Mouse (Mus musculus): ENCODE data around the gene Cyp4b1.
"Not testable (repeated sequence)": the region's sequence is repeated elsewhere in the genome, so short reads cannot be mapped to it uniquely, and the experiment has no call there.

Cyp4b1 gene

DNA sequence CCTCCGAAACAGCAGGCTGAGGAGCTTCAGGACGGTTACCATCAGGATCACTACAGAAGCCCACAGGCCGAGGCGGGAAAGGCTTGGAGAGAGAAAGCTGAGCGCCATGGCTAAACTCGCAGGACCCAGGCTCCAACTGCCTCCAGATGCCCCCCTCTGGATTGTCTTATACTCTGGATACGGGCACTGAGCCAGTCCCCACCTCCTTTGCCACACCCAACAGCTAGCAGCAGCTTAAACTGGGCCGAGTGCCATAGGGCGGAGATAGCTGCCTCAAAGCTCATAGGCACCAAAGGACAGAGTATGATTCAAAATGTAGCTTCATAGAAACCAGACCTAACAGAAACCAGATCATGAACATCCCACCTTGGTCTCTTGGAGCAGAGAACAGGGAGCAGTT, at the start of gene Cyp4b1:
TSS of gene Cyp4b1 (minus strand) at position 144 of the 400 bp plus-strand sequence.
- no peak for DNase-seq (ENCODE audit: low read depth, low spot score)

GRCm38 (mm10) chr4:115686299-115686698, 38.8 kb upstream of the Cyp4b1 start:
- DNase-seq (ENCODE audit: low read depth, low spot score), result no peak

- no peak for DNase-seq (ENCODE audit: low read depth, low spot score)
Measured at GRCm38 (mm10) chr4:115659190-115659589, 11.7 kb upstream of the Cyp4b1 start.

GRCm38 (mm10) chr4:115657867-115658249, 10.3 kb upstream of the Cyp4b1 start:
- no peak for DNase-seq (ENCODE audit: low read depth, low spot score)

GRCm38 (mm10) chr4:115657104-115657866, 9.8 kb upstream of the Cyp4b1 start:
- no peak for DNase-seq (ENCODE audit: low read depth, low spot score)

DNA sequence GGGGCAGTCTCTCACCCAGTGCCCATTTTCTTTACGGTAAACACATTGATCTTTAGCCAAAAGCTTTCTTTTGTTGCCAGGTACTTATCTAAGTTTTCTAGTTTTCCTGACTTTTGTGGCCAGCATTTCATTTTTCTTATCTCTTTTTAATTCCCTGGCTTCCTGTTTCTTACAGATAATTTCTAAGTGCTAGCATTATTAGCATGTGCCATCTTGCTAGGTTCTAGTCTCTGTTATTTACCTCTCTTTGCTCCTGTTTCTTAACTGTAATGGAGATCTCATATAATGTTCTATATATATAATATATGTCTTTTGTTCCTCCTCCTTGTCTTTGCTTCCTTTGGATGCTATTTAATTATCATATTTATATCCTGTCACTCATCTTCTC, 9.0 kb upstream of the Cyp4b1 start:
- DNase-seq (ENCODE audit: low read depth, low spot score), result not testable (repeated sequence)

- DNase-seq (ENCODE audit: low read depth, low spot score), result not testable (repeated sequence)
Measured at GRCm38 (mm10) chr4:115655841-115656534, 8.5 kb upstream of the Cyp4b1 start.

GRCm38 (mm10) chr4:115650866-115651265, 3.3 kb upstream of the Cyp4b1 start:
- DNase-seq (ENCODE audit: low read depth, low spot score), result no peak

DNA sequence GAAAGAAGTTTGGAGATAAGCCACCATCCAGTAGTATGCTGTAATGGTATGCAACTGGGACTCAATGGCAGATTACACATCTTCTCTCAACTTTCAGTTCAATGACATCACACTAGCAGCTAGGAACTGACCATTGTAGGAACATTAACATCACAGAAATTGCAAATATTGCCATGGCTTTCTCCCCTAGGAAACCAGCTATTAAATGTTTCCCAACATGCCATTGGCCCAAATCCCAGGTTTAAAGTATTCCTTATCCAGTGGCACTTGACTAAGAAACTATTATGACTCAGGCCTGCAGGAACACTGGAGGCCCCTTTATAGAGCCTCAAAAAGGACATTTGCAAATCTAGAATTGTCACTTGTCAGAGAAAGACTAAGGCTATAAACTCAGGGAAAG, 1.8 kb upstream of the Cyp4b1 start:
- no peak for DNase-seq (ENCODE audit: low read depth, low spot score)

DNA sequence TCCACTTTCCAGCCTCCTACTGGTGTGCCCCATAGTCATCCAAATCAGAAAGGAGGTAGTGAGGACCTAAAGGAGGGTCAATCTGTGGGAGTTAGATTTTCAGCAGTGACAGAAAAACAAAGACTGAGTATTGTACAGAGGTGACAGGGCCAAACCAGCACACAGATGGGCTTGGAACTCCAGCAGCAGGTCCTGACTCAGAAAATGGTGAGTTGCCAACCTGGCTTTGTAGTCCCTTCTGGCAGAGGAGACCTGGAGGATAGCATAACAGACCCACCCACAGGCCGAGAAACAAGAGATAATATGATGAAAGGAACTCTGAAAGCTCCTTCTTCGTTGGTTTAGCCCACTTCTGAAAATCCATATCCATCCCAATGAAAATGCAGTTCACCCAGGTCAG, 1.2 kb upstream of the Cyp4b1 start:
- no peak for DNase-seq (ENCODE audit: low read depth, low spot score)

DNA sequence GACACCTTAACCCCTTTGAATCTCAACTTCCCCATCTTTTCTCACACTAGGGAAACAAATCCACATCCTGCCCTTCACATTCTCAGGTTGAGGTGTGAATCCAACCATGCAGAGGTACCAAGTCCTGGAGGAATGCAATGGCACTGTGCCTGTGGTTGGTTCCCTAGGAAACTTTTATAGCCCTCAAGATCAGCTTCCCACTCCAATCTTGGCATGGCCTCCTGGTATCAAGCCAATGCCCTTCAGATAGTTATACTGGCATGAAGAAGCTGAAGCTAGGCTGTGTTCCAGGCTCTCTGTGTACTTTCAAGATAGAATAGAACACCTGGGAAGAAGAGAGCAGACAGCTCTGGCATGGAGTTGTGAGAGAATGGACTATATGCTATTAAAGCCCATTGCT, 2.2 kb downstream of the Cyp4b1 start:
- DNase-seq (ENCODE audit: low read depth, low spot score), result no peak

DNA sequence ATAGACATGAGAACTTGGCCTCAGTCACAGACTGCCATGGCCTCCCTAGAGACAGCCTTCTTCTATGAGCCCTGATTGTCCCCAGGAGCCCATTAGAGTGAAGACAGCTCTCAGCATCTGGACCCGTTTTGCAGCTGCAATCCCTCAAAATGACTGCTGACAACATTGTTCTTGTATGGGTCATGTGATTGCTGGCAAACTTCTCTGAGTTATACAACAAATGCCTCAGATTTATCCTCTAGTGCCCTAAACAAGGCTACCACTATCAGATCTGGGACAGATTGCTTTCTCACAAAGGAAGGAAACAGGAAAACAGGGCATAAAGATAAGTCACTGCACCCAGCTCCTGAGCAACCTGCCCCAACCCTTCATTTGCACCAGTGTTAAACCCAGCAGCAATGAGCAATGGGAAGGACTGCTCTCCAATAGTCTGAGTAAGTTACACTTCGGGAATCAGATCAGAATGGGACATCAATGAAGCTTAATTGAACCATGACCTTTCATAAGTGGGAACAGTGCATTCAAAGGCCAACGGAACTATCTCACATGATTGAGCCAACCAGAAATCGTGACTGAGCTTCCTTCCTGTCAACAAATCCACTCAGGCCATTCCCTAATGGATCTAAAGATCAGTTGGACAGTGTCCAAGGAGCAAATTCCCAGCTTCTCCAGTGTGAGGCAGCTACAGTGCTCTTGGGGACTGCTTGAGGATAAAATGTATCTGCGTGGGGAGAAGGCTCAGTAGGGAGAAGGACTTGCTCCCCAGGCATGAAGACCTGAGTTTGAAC, 4.4 kb downstream of the Cyp4b1 start:
- no peak for DNase-seq (ENCODE audit: low read depth, low spot score)

DNA sequence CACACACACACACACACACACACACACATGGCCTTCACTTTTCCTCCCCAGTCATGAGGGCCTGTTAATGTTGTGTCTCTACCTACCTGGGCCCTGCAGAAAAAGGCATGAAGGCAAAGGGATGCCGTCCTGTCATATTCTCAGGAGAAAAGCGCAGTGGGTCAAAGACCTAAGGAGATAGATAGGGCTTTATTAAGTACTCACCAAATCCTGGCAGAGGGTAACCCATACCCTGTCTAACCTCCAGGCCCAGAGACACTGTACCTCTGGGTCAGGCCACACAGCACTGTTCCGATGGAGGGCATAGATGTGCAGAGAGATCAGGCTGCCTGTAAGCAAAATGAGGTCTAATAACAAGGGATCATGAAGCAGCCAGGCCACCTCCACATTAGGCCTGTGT, 22.0 kb downstream of the Cyp4b1 start:
- DNase-seq (ENCODE audit: low read depth, low spot score), result not testable (repeated sequence)

GRCm38 (mm10) chr4:115614005-115614404, 33.5 kb downstream of the Cyp4b1 start:
- no peak for DNase-seq (ENCODE audit: low read depth, low spot score)

GRCm38 (mm10) chr4:115600611-115601010, 46.9 kb downstream of the Cyp4b1 start, which contains the start of gene Cyp4a32:
Cyp4a32 (plus strand) TSS chr4:115600969.
- DNase-seq (ENCODE audit: low read depth, low spot score), result not testable (repeated sequence)

- DNase-seq (ENCODE audit: low read depth, low spot score), result no peak
Measured at GRCm38 (mm10) chr4:115596824-115597336, 50.6 kb downstream of the Cyp4b1 start.

DNA sequence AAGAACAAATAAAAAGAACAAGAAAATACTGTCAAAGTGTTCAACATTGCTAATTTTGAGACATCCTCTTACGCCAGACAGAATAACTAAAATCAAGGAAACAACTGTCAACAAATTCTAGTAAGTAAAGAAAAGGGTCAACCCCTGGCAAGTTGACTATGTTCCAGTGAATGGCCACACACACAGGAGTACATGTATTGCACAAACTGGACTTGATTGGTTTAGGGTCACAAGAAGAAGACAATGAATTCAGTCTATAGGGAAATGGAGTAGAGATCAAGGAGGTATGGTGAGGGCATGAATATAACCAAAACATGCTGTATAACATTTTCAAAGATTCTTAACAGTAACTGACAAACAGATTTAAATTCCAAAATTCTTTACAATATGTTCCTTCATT, 51.2 kb downstream of the Cyp4b1 start:
- DNase-seq (ENCODE audit: low read depth, low spot score), result no peak

DNA sequence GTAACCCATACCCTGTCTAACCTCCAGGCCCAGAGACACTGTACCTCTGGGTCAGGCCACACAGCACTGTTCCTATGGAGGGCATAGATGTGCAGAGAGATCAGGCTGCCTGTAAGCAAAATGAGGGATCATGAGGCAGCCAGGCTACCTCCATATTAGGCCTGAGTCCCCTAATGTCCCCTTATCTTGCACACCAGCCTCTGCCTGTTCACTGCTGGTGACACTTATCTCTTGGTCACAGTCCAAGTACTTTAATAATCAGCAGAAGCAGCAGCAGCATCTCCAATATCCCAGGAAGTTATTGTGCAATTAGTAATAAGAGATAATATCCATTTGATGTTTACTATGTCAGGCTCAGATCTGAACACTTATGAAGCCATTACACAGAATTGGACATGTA, 64.5 kb downstream of the Cyp4b1 start:
- DNase-seq (ENCODE audit: low read depth, low spot score), result peak; percentile 44

- DNase-seq (ENCODE audit: low read depth, low spot score), result no peak
Measured at GRCm38 (mm10) chr4:115575776-115576175, 71.7 kb downstream of the Cyp4b1 start.

- DNase-seq (ENCODE audit: low read depth, low spot score), result no peak
Measured at GRCm38 (mm10) chr4:115575255-115575654, 72.3 kb downstream of the Cyp4b1 start.

Data from c-Kit-negative CD71-positive TER-119-positive erythroid progenitor cells, embryonic 14.5 days (primary cell).